Mouse (Mus musculus) hindbrain, embryonic 11.5 days (tissue): Measurements from ENCODE around the gene Tns3. TPM values are rescaled to one million over a fixed set of nuclear protein-coding genes. Genes with fewer than 3 reads are reported as not detected.

Source experiments
- ATAC-seq: fragments of 200-750 bp; cut with Nextera tagmentation; 2 replicates; pipeline ENCODE4 v1.8.0; 2017; ENCODE audit warnings: mild to moderate bottlenecking, moderate TSS enrichment, moderate library complexity; ENCODE audit not compliant: low FRiP score
- DNase-seq: peaks from one replicate; pipeline ENCODE4 v3.0.0-alpha.2; 2015; ENCODE audit warnings: low spot score
- H3K27ac ChIP-seq: fragments of 300-500 bp; sonication (generic); 2 replicates; pipeline ENCODE4 v1.5.1; 2014; ENCODE audit warnings: mild to moderate bottlenecking, low read depth, low read length
- H3K27me3 ChIP-seq: fragments of 300-500 bp; sonication (generic); 2 replicates; pipeline ENCODE4 v1.6.1; 2014; ENCODE audit warnings: mild to moderate bottlenecking, low read length, moderate library complexity, mixed read lengths; ENCODE audit not compliant: control insufficient read depth, insufficient read depth
- H3K36me3 ChIP-seq: fragments of 300-500 bp; sonication (generic); 2 replicates; pipeline ENCODE4 v1.6.1; 2014; ENCODE audit warnings: mild to moderate bottlenecking, low read length, moderate library complexity, mixed read lengths; ENCODE audit not compliant: control insufficient read depth, insufficient read depth
- H3K4me1 ChIP-seq: fragments of 300-500 bp; sonication (generic); replicated peaks from 2 replicates; pipeline ENCODE4 v1.6.1; 2014; ENCODE audit warnings: low read length, mixed read lengths; ENCODE audit not compliant: control insufficient read depth, insufficient read depth
- H3K4me2 ChIP-seq: fragments of 300-500 bp; sonication (generic); replicated peaks from 2 replicates; pipeline ENCODE4 v1.6.1; 2014; ENCODE audit warnings: mild to moderate bottlenecking, low read depth, low read length
- H3K4me3 ChIP-seq: fragments of 300-500 bp; sonication (generic); 2 replicates; pipeline ENCODE4 v1.5.1; 2014; ENCODE audit warnings: low read depth, low read length
- H3K9ac ChIP-seq: fragments of 300-500 bp; sonication (generic); 2 replicates; pipeline ENCODE4 v1.6.1; 2014; ENCODE audit warnings: low read depth, low read length
- H3K9me3 ChIP-seq: fragments of 300-500 bp; sonication (generic); 2 replicates; pipeline ENCODE4 v1.6.1; 2016; ENCODE audit warnings: low read length; ENCODE audit not compliant: control insufficient read depth
- WGBS: fragments of 180-500 bp; shearing (Covaris S2); extraction: QIAGEN DNeasy Blood & Tissue Kit; methylation state at CpG from one replicate; pipeline ENCODE4 v1.1.7; 2014; 5-methylcytosine and 5-hydroxymethylcytosine counted together
- polyA plus RNA-seq: library from polyadenylated mRNA; unstranded; fragments of >200 nt; fragmentation: Nextera tagmentation; extraction: Ambion mirVana; gene quantifications from 2 replicates; pipeline ENCODE4 v1.2.1, GENCODE M21; 2014

The Tns3 gene
- polyA plus RNA-seq, 1 experiment from 2014 or later: 9.5 TPM

GRCm38 (mm10) chr11:8509614-8510013 is 154.7 kb downstream of the Tns3 start:
- no peak for ATAC-seq
- no peaks in the 10 kb centered on the region for H3K4me1 ChIP-seq
- no peak for DNase-seq
- H3K4me3 ChIP-seq: no peak overlapping the region
- 88% methylated on average over 7 of the region's 7 CpGs for WGBS
- H3K36me3 ChIP-seq: no peaks in the 10 kb centered on the region
- H3K27me3 ChIP-seq: no peaks in the 10 kb centered on the region
- H3K4me2 ChIP-seq: no peak overlapping the region
- H3K27ac ChIP-seq: no peak overlapping the region
- H3K9ac ChIP-seq: no peak overlapping the region
- H3K9me3 ChIP-seq: no peaks in the 10 kb centered on the region

- no peaks in the 10 kb centered on the region for H3K9me3 ChIP-seq
- no peaks in the 10 kb centered on the region for H3K27me3 ChIP-seq
- H3K9ac ChIP-seq: no peak overlapping the region
- no peaks in the 10 kb centered on the region for H3K4me1 ChIP-seq
- no peak overlapping the region for H3K4me3 ChIP-seq
- H3K36me3 ChIP-seq: no peaks in the 10 kb centered on the region
- DNase-seq (peak; percentile 6), ATAC-seq (no peak)
- 39% methylated on average over 11 of the region's 11 CpGs for WGBS
- H3K27ac ChIP-seq: no peak overlapping the region
- no peak overlapping the region for H3K4me2 ChIP-seq
Measured at GRCm38 (mm10) chr11:8503735-8504134, 160.6 kb downstream of the Tns3 start.

DNA sequence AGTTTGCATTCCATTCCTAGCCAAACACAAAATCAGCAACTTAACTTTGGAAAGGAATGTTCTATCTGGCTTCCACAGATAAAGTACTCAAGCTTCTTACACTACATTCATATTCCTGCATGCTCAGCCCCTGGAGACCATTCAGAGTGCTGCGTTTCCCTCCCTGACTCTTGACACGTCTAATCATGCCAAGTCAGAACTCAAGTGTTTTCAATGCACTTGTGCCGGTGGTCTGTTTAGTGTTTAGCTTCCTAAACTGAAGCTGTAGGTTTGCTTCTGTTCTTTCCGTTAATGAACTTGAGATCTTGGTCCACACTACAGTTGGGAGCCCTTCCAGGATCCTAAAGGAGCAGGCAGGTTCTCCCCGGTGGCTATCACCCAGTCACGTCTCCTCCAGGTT is 163.5 kb downstream of the Tns3 start:
- Histone ChIP-seq H3K4me2 (no peak overlapping the region), H3K4me3 (no peak overlapping the region), H3K36me3 (no peaks in the 10 kb centered on the region), H3K4me1 (no peaks in the 10 kb centered on the region), H3K27me3 (no peaks in the 10 kb centered on the region), H3K27ac (no peak overlapping the region), H3K9ac (no peak overlapping the region), H3K9me3 (no peaks in the 10 kb centered on the region)
- no peak for DNase-seq
- ATAC-seq: no peak
- 93% methylated on average over 6 of the region's 6 CpGs for WGBS

- H3K36me3 ChIP-seq: no peaks in the 10 kb centered on the region
- no peak overlapping the region for H3K4me3 ChIP-seq
- no peak overlapping the region for H3K27ac ChIP-seq
- H3K4me2 ChIP-seq: no peak overlapping the region
- no peaks in the 10 kb centered on the region for H3K27me3 ChIP-seq
- DNase-seq (no peak), ATAC-seq (no peak)
- H3K4me1 ChIP-seq: no peaks in the 10 kb centered on the region
- no peak overlapping the region for H3K9ac ChIP-seq
- WGBS: 83% methylated on average over 6 of the region's 6 CpGs
- H3K9me3 ChIP-seq: no peaks in the 10 kb centered on the region
Measured at GRCm38 (mm10) chr11:8497136-8497535, 167.2 kb downstream of the Tns3 start.

- Histone ChIP-seq H3K9me3 (no peaks in the 10 kb centered on the region), H3K4me2 (no peak overlapping the region), H3K4me1 (no peaks in the 10 kb centered on the region), H3K27me3 (no peaks in the 10 kb centered on the region), H3K4me3 (no peak overlapping the region), H3K9ac (no peak overlapping the region), H3K36me3 (no peaks in the 10 kb centered on the region), H3K27ac (no peak overlapping the region)
- ATAC-seq: no peak
- WGBS: 69% methylated on average over 5 of the region's 5 CpGs
- DNase-seq: no peak
Measured at GRCm38 (mm10) chr11:8496686-8497085, 167.6 kb downstream of the Tns3 start.

DNA sequence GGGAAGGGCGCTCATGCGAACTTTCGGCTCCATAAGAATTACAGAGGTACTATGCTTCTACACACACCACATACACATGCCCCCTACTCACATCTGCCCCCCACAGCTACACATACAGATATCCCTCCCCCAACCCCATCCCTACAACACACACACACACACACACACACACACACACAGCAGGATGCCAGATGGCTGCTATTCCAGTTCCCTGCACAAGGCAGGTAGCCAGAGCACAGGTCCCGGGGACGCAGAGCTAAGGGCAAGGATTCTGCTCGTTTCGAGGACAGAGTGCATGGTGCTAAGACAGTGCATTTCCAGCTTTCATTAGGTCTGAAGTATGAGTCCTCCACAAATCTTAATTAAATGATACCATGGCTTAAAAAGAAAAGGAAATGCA is 168.5 kb downstream of the Tns3 start:
- Histone ChIP-seq H3K4me2 (no peak overlapping the region), H3K36me3 (no peaks in the 10 kb centered on the region), H3K4me1 (no peaks in the 10 kb centered on the region), H3K9ac (no peak overlapping the region), H3K4me3 (no peak overlapping the region), H3K27ac (no peak overlapping the region), H3K27me3 (no peaks in the 10 kb centered on the region), H3K9me3 (no peaks in the 10 kb centered on the region)
- no peak for DNase-seq
- no peak for ATAC-seq
- WGBS: 87% methylated on average over 7 of the region's 7 CpGs

- Histone ChIP-seq H3K9ac (no peak overlapping the region), H3K4me1 (no peaks in the 10 kb centered on the region), H3K27me3 (no peaks in the 10 kb centered on the region), H3K27ac (no peak overlapping the region), H3K36me3 (no peaks in the 10 kb centered on the region), H3K4me2 (no peak overlapping the region), H3K9me3 (no peaks in the 10 kb centered on the region), H3K4me3 (no peak overlapping the region)
- ATAC-seq: no peak
- WGBS: 89% methylated on average over 8 of the region's 8 CpGs
- DNase-seq: no peak
Measured at GRCm38 (mm10) chr11:8495036-8495435, 169.3 kb downstream of the Tns3 start.

DNA sequence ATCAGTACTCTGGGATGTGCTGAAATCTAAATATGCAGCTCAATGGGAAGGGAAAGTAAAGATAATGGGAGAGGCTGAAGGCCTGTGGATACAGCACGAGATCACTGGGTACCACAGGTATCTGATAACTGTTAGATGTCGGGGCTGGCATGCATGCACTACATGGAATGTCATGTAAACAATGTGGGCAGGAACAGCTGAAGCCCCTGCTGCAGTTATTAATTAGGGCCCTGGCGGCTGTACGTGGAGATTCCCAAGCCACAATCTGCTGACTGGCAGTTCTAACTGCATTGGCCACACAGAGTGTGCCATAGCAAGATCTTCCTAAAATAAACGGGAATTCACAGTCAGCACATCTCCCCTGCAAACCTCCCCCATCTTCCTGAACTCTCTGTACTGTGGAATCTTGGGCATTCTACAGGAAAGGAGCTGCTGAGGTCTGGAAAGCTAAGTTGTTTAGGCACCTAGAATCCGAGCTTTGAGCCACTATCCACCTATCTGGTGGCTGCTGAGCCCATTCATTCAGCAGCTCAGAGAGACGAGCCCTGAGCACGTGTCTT is 170.3 kb downstream of the Tns3 start:
- Histone ChIP-seq H3K9ac (no peak overlapping the region), H3K4me2 (no peak overlapping the region), H3K4me1 (no peaks in the 10 kb centered on the region), H3K36me3 (no peaks in the 10 kb centered on the region), H3K27ac (no peak overlapping the region), H3K27me3 (no peaks in the 10 kb centered on the region), H3K9me3 (no peaks in the 10 kb centered on the region), H3K4me3 (no peak overlapping the region)
- ATAC-seq (no peak), DNase-seq (no peak)
- WGBS: 72% methylated on average over 8 of the region's 8 CpGs

DNA sequence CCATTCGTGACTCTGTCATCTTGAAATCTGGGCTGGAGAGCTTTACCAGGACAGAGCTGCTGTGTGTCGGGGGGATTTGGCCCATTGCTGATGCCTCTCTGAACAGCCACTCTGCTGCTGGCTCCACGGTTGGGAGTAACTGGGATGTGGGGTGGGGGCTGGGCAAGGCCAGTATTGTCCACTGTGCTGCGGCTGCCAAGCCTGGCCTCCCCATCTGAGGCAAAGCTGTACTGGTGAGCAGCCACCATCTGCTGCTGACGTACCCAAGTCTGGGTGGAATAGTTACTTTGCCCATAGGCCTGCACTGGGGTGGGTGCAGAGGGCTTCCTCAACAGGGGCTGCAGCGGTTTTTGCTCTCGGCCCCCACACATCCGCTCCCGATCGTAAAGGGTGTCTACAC is 172.0 kb downstream of the Tns3 start:
- no peak overlapping the region for H3K4me2 ChIP-seq
- 91% methylated on average over 10 of the region's 10 CpGs for WGBS
- no peak for DNase-seq
- no peak for ATAC-seq
- no peak overlapping the region for H3K27ac ChIP-seq
- no peak overlapping the region for H3K4me3 ChIP-seq
- H3K4me1 ChIP-seq: no peaks in the 10 kb centered on the region
- no peaks in the 10 kb centered on the region for H3K27me3 ChIP-seq
- H3K9me3 ChIP-seq: no peaks in the 10 kb centered on the region
- H3K9ac ChIP-seq: no peak overlapping the region
- H3K36me3 ChIP-seq: no peaks in the 10 kb centered on the region
